Mouse (Mus musculus) activated CD4-positive, CD25-positive, alpha-beta regulatory T cell, adult 4 months (primary cell): ENCODE results near the gene Olfr150. TPM values are rescaled to one million over a fixed set of nuclear protein-coding genes. Genes with fewer than 3 reads are reported as not detected.
"Not testable (repeated sequence)": the region's sequence is repeated elsewhere in the genome, so short reads cannot be mapped to it uniquely, and the experiment has no call there.

ENCODE experiments used
- ATAC-seq: one replicate; pipeline ENCODE4 v1.8.0; 2017
- polyA plus RNA-seq, 2 experiments: library from polyadenylated mRNA; unstranded; fragments of 100-300 nt; shearing (Covaris generic); gene quantifications; one replicate each; pipeline ENCODE4 v1.2.1; 2017

The Olfr150 gene
- polyA plus RNA-seq = not detected

DNA sequence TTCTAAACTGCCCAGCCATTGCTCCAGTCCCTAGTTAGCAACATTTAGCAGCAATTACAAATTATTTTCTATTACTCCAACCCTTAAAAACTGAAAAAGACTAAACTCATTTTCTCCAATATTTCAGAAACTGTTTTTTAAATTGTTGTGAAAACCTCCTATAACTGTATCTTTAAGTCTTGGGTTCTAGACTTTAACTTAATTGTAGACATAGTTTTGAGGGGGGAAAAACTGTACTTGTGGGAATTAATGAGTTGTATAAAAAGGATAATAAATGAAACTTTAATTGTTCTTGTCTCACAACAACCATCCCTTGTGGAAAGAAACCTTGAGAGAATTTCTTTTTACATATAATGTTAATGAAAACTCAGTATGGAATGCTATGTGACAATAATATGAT lies at the start of gene Olfr150:
Gene Olfr150 (plus strand): TSS at position 301 of the 400 bp plus-strand sequence.
- ATAC-seq = no peak

DNA sequence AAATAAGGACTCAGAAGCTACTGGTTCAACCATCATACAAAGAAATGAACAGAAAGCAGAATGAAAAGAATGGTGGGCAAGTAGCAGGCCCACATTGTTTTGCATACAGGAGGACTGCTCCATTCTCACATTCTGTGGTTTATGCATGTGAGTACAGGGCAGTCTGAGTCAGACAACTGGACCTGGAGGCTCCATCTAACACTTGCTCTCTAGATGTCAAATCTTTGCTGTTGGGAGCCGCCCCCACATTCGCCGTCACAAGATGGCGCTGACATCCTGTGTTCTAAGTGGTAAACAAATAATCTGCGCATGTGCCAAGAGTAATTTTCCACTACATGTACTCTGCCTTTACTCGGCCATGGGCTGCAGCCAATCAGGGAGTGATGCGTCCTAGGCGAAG lies 29.7 kb upstream of the Olfr150 start:
- not testable (repeated sequence) for ATAC-seq

DNA sequence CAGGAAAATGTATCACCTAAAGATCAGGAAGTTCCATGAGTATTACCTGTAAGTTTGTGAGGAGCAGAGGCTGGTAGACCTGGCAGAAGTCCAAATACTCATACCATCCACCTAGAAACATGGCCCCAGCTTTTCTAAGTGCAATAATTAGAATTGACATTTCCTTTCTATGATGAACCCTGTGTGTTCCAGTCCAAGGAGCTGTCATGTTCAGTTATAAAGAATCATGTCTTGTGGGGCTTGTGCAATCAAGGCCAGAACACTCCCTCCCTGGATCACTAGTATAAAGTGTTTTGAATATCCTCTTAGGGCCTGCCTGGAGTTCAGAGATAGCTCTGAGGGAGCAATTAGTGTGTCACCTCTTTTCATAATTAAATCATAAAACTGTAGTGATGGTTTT lies 23.8 kb upstream of the Olfr150 start, which contains the start of gene Olfr149:
Gene Olfr149 (minus strand): TSS at position 101 of the 400 bp plus-strand sequence.
- ATAC-seq = no peak

DNA sequence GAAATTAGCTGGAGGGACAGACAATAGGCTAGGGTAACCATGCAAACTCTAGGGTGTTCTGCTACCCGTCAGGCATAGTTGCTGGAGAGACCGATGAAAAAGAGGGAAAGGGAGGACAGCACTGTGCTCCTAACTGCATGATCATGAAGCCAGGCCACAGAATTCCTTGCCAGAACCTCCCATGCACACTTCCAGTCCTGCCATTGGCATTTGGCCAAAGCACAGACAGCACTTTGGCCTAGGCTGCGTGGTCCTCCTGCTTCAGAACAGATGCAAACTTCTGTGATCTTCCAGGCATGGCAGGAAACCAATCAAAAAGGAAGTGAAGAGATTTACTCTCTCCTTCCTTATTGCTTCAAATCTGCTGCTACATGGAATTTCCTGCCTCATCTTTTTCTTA lies 21.8 kb upstream of the Olfr150 start:
- ATAC-seq = no peak

DNA sequence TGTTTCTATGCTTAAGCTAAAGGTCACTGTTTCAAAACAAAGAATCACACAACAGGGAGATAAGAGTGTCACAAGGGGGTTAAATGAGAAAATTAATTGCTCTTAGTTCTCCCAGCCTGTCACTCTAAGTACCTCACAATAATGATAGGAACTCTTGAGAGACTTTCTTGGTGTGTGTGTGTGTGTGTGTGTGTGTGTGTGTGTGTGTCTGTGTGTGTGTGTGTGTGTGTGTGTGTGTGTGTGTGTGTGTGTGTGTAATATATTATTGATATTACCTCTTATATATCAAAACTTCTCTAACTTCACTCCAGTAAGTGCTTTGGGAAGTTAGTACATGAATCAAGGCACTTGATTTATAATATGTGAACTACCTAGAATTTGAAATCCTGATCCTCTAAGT lies 19.7 kb upstream of the Olfr150 start, which contains the start of gene Olfr965:
Gene Olfr965 (plus strand): TSS at position 301 of the 400 bp plus-strand sequence.
- no peak for ATAC-seq

DNA sequence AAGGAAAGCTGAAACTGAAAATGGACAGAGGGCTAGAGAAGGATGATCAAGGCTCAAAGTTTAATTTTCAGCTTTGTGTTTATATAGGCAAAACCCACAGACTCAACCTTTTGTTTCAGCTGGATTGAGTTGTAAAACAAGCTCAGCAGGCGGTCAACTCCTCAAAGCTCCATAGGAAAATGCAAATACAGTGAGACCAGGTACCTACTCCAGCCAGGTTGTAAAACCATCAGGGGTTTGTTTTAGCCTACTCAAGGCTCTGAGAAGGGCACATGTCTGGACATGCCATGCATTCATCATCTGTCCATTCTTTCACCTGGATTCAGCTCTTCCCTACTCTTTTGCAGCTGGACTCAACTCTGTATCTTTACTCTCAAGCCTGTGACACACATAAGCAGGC lies 10.0 kb downstream of the Olfr150 start:
- no peak for ATAC-seq

DNA sequence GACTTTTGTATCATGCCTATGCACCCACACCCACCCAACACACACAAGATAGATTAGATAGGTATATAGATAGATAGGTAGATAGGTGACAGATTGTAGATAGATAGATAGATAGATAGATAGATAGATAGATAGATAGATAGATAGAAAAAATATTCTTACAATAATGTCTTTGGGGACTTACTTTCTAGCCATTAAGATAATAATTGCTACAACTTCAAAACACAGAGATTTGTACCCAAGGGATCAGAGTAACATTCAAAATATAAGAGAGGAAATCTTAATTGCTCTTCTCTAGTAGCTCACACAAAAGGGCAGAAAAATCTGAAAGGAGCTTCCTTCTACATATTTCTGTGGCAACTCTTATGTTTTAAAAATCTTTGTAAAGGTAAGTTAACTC lies 15.2 kb downstream of the Olfr150 start, which contains the start of gene Olfr967:
Gene Olfr967 (plus strand): TSS at position 301 of the 400 bp plus-strand sequence.
- no peak for ATAC-seq

DNA sequence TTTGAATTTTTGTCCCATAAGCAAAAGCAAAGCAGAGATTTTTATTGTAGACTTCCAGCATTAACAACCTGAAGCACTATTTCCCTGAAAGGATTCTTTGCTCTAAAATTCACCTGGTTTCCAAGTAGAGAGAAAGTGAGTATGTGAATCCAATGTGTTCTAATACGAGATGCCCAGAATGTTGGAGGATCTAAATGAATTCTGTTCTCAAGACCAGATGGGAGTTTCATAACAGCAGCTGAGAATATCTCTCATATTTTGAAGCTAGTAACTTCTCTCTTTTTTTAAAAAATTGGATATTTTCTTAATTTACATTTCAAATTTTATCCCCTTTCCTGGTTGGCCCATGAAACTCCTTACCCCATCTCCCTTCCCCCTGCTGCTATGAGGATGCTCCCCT lies 15.7 kb downstream of the Olfr150 start:
- no peak for ATAC-seq

DNA sequence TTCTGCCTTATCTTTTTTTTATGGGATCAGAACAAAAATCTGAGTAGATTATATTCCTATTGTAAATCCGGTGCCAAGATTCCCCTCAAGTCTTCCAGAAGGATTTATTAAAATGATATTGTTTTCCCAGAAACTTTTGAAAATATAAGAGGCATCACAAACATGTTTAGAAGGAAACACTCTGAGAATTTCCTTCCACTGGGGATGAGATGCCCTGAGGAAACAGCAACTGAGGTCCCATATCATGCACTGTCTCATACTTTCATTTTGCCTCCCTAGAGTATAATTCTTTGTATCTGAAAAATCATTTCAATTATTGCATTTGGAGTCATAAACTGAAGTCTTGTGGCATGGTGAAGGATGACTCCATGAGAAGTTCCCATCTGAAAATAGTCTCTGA lies 52.4 kb downstream of the Olfr150 start, which contains the start of gene Olfr968:
Gene Olfr968 (minus strand): TSS at position 101 of the 400 bp plus-strand sequence.
- ATAC-seq = no peak

Other genes with a start within 250 kb of the Olfr150 start
- not detected for gene Olfr44, start 237.0 kb upstream of the Olfr150 start, polyA plus RNA-seq
- gene Olfr957, start 215.2 kb upstream of the Olfr150 start, polyA plus RNA-seq = not detected
- gene Olfr958, start 176.9 kb upstream of the Olfr150 start, polyA plus RNA-seq = not detected
- gene Olfr959, start 155.4 kb upstream of the Olfr150 start, polyA plus RNA-seq = not detected
- gene AW551984, start 126.6 kb upstream of the Olfr150 start, polyA plus RNA-seq = not detected
- gene Olfr148, start 120.3 kb upstream of the Olfr150 start, polyA plus RNA-seq = not detected
- gene Olfr960, start 109.6 kb upstream of the Olfr150 start, polyA plus RNA-seq = not detected
- gene Olfr961, start 85.9 kb upstream of the Olfr150 start, polyA plus RNA-seq = under 1 TPM in 1 of 2 experiments, not detected in 1; 0.18 TPM
- not detected for gene Olfr963, start 63.8 kb upstream of the Olfr150 start, polyA plus RNA-seq
- under 1 TPM in 1 of 2 experiments, not detected in 1; 0.44 TPM for gene Olfr149, start 23.9 kb upstream of the Olfr150 start, polyA plus RNA-seq
- gene Olfr965, start 19.6 kb upstream of the Olfr150 start, polyA plus RNA-seq = not detected
- not detected for gene Olfr967, start 15.3 kb downstream of the Olfr150 start, polyA plus RNA-seq
- gene Olfr968, start 52.3 kb downstream of the Olfr150 start, polyA plus RNA-seq = not detected
- not detected for gene Olfr969, start 60.0 kb downstream of the Olfr150 start, polyA plus RNA-seq
- not detected for gene Olfr970, start 77.9 kb downstream of the Olfr150 start, polyA plus RNA-seq
- gene Olfr971, start 105.9 kb downstream of the Olfr150 start, polyA plus RNA-seq = not detected
- gene Olfr972, start 135.4 kb downstream of the Olfr150 start, polyA plus RNA-seq = not detected
- gene Olfr229, start 176.4 kb downstream of the Olfr150 start, polyA plus RNA-seq = not detected
- gene Olfr974, start 206.5 kb downstream of the Olfr150 start, polyA plus RNA-seq = under 1 TPM in 1 of 2 experiments, not detected in 1; 0.24 TPM
- not detected for gene Olfr975, start 221.1 kb downstream of the Olfr150 start, polyA plus RNA-seq
- not detected for gene Olfr976, start 230.2 kb downstream of the Olfr150 start, polyA plus RNA-seq